Mouse (Mus musculus): Measurements from ENCODE around the gene Rmnd5a. TPM values are rescaled to one million over a fixed set of nuclear protein-coding genes. Genes with fewer than 3 reads are reported as not detected.
"Not testable (repeated sequence)": the region's sequence is repeated elsewhere in the genome, so short reads cannot be mapped to it uniquely, and the experiment has no call there.

Gene Rmnd5a
- polyA plus RNA-seq, 1 experiment from 2014 or later = 14.7 TPM

GRCm38 (mm10) chr6:71471830-71472520, 31.5 kb upstream of the Rmnd5a start:
- ATAC-seq (replicated peaks; ENCODE audit: low FRiP score) = no peak
- Histone ChIP-seq H3K36me3 (no peaks in the 10 kb centered on the region), H3K27ac (no peak overlapping the region), H3K27me3 (no peaks in the 10 kb centered on the region), H3K4me2 (no peak overlapping the region), H3K4me1 (no peaks in the 10 kb centered on the region), H3K4me3 (replicated peaks) (no peak overlapping the region), H3K9ac (no peak overlapping the region), H3K9me3 (replicated peaks) (no peaks in the 10 kb centered on the region)
- 76% methylated on average over 4 of the region's 4 CpGs for WGBS

- no peaks in the 10 kb centered on the region for H3K27me3 ChIP-seq
- H3K4me1 ChIP-seq = no peaks in the 10 kb centered on the region
- no peak for ATAC-seq (replicated peaks; ENCODE audit: low FRiP score)
- no peak overlapping the region for H3K27ac ChIP-seq
- no peaks in the 10 kb centered on the region for H3K36me3 ChIP-seq
- 47% methylated on average over 3 of the region's 3 CpGs for WGBS
- no peak overlapping the region for H3K9ac ChIP-seq
- H3K9me3 ChIP-seq (replicated peaks) = no peaks in the 10 kb centered on the region
- no peak overlapping the region for H3K4me2 ChIP-seq
- no peak overlapping the region for H3K4me3 ChIP-seq (replicated peaks)
Observed at GRCm38 (mm10) chr6:71469291-71469690, 28.9 kb upstream of the Rmnd5a start.

- no peak for ATAC-seq (replicated peaks; ENCODE audit: low FRiP score)
- 82% methylated on average over 4 of the region's 4 CpGs for WGBS
- Histone ChIP-seq H3K36me3 (no peaks in the 10 kb centered on the region), H3K27ac (no peak overlapping the region), H3K9me3 (replicated peaks) (no peaks in the 10 kb centered on the region), H3K27me3 (no peaks in the 10 kb centered on the region), H3K4me1 (no peaks in the 10 kb centered on the region), H3K4me3 (replicated peaks) (no peak overlapping the region), H3K4me2 (no peak overlapping the region), H3K9ac (no peak overlapping the region)
Observed at GRCm38 (mm10) chr6:71467766-71468165, 27.3 kb upstream of the Rmnd5a start.

GRCm38 (mm10) chr6:71465146-71465545, 24.7 kb upstream of the Rmnd5a start:
- no peak for ATAC-seq (replicated peaks; ENCODE audit: low FRiP score)
- Histone ChIP-seq H3K4me2 (no peak overlapping the region), H3K36me3 (no peaks in the 10 kb centered on the region), H3K4me3 (replicated peaks) (no peak overlapping the region), H3K9ac (no peak overlapping the region), H3K27me3 (no peaks in the 10 kb centered on the region), H3K4me1 (no peaks in the 10 kb centered on the region), H3K9me3 (replicated peaks) (no peaks in the 10 kb centered on the region), H3K27ac (no peak overlapping the region)
- WGBS = 90% methylated on average over 3 of the region's 3 CpGs

- no peak overlapping the region for H3K9ac ChIP-seq
- H3K4me3 ChIP-seq (replicated peaks) = no peak overlapping the region
- no peaks in the 10 kb centered on the region for H3K27me3 ChIP-seq
- H3K36me3 ChIP-seq = no peaks in the 10 kb centered on the region
- H3K4me1 ChIP-seq = no peaks in the 10 kb centered on the region
- WGBS = 65% methylated on average over 8 of the region's 8 CpGs
- ATAC-seq (replicated peaks; ENCODE audit: low FRiP score) = no peak
- H3K9me3 ChIP-seq (replicated peaks) = no peaks in the 10 kb centered on the region
- H3K27ac ChIP-seq = no peak overlapping the region
- no peak overlapping the region for H3K4me2 ChIP-seq
Observed at GRCm38 (mm10) chr6:71457956-71458608, 17.6 kb upstream of the Rmnd5a start.

GRCm38 (mm10) chr6:71453983-71454739, 13.7 kb upstream of the Rmnd5a start:
- not testable (repeated sequence) for H3K36me3 ChIP-seq; H3K4me2 ChIP-seq; H3K4me3 ChIP-seq (replicated peaks); H3K9ac ChIP-seq; H3K4me1 ChIP-seq; ATAC-seq (replicated peaks; ENCODE audit: low FRiP score); H3K9me3 ChIP-seq (replicated peaks); H3K27ac ChIP-seq; H3K27me3 ChIP-seq

GRCm38 (mm10) chr6:71452792-71453191, 12.4 kb upstream of the Rmnd5a start:
- H3K36me3 ChIP-seq = no peaks in the 10 kb centered on the region
- no peak overlapping the region for H3K9ac ChIP-seq
- H3K4me1 ChIP-seq = no peaks in the 10 kb centered on the region
- no peaks in the 10 kb centered on the region for H3K9me3 ChIP-seq (replicated peaks)
- WGBS = 84% methylated on average over 2 of the region's 2 CpGs
- no peaks in the 10 kb centered on the region for H3K27me3 ChIP-seq
- ATAC-seq (replicated peaks; ENCODE audit: low FRiP score) = no peak
- no peak overlapping the region for H3K4me2 ChIP-seq
- H3K27ac ChIP-seq = no peak overlapping the region
- no peak overlapping the region for H3K4me3 ChIP-seq (replicated peaks)

GRCm38 (mm10) chr6:71445560-71445959, 5.1 kb upstream of the Rmnd5a start:
- Histone ChIP-seq H3K27me3 (no peaks in the 10 kb centered on the region), H3K36me3 (no peaks in the 10 kb centered on the region), H3K4me3 (replicated peaks) (no peak overlapping the region), H3K27ac (no peak overlapping the region), H3K9me3 (replicated peaks) (no peaks in the 10 kb centered on the region), H3K9ac (no peak overlapping the region), H3K4me1 (peaks cover 10% of the 10 kb centered on the region), H3K4me2 (no peak overlapping the region)
- ATAC-seq (replicated peaks; ENCODE audit: low FRiP score) = no peak
- WGBS = 83% methylated on average over 6 of the region's 6 CpGs

- Histone ChIP-seq H3K4me3 (replicated peaks) (no peak overlapping the region), H3K9ac (no peak overlapping the region), H3K36me3 (no peaks in the 10 kb centered on the region), H3K27me3 (no peaks in the 10 kb centered on the region), H3K4me2 (no peak overlapping the region), H3K4me1 (peaks cover 10% of the 10 kb centered on the region), H3K9me3 (replicated peaks) (no peaks in the 10 kb centered on the region), H3K27ac (no peak overlapping the region)
- ATAC-seq (replicated peaks; ENCODE audit: low FRiP score) = no peak
- WGBS = 56% methylated on average over 1 of the region's 1 CpGs
Observed at GRCm38 (mm10) chr6:71444756-71445155, 4.3 kb upstream of the Rmnd5a start.

GRCm38 (mm10) chr6:71442130-71442529, 1.7 kb upstream of the Rmnd5a start:
- Histone ChIP-seq H3K9ac (no peak overlapping the region), H3K27me3 (no peaks in the 10 kb centered on the region), H3K4me1 (peaks cover 28% of the 10 kb centered on the region), H3K4me2 (no peak overlapping the region), H3K36me3 (no peaks in the 10 kb centered on the region), H3K4me3 (replicated peaks) (no peak overlapping the region), H3K9me3 (replicated peaks) (no peaks in the 10 kb centered on the region), H3K27ac (0 out of 2 replicates have a peak overlapping the region, but pooled peaks have one; percentile 99)
- WGBS = 85% methylated on average over 3 of the region's 3 CpGs
- no peak for ATAC-seq (replicated peaks; ENCODE audit: low FRiP score)

- Histone ChIP-seq H3K9me3 (replicated peaks) (no peaks in the 10 kb centered on the region), H3K4me1 (peaks cover 37% of the 10 kb centered on the region), H3K4me2 (peak overlapping the region; percentile 79), H3K9ac (peak overlapping the region; percentile 59), H3K4me3 (replicated peaks) (peak overlapping the region; percentile 87), H3K27me3 (no peaks in the 10 kb centered on the region), H3K27ac (peak overlapping the region; percentile 99), H3K36me3 (no peaks in the 10 kb centered on the region)
- WGBS = 4% methylated on average over 12 of the region's 12 CpGs
- ATAC-seq (replicated peaks; ENCODE audit: low FRiP score) = peak; percentile 7
Observed at GRCm38 (mm10) chr6:71441251-71441580, 779 bp upstream of the Rmnd5a start.

GRCm38 (mm10) chr6:71440217-71440491, 283 bp downstream of the Rmnd5a start:
- Histone ChIP-seq H3K27ac (peak overlapping the region; percentile 97), H3K4me1 (peaks cover 38% of the 10 kb centered on the region), H3K4me3 (replicated peaks) (peak overlapping the region; percentile 87), H3K36me3 (no peaks in the 10 kb centered on the region), H3K9me3 (replicated peaks) (no peaks in the 10 kb centered on the region), H3K4me2 (peak overlapping the region; percentile 74), H3K9ac (peak overlapping the region; percentile 96), H3K27me3 (no peaks in the 10 kb centered on the region)
- peak; percentile 40; the same call in 1 of the 2 replicates for ATAC-seq (replicated peaks; ENCODE audit: low FRiP score)
- WGBS = 1% methylated on average over 29 of the region's 47 CpGs
